Mouse (Mus musculus): ENCODE measurements at regions not wholly inside any gene's neighbourhood (a gene's known extent, or its start where the extent isn't known, plus 50 kb on each side); places are given as distances from the start of the nearest gene placed in this dataset.

DNA sequence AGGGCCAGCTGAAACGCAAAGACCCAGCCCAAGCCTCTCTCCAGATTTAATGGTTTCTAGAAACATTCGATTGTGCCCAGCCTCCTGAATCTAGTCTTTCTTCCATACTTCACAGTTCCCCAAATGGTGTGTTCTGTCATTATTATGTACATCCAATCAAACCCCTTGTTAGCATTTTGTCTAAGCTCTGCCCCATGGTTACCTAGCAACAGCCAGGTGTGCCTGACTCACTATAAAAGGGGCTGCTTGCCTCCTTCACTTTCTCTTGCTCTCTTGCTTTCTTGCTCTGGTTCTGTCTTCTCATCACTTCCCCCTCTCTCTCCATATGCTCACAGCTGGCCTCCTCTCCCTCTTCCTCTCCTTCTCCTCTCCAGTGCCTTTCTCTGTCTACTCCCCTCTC lies 217.8 kb downstream of the Phlda1 start:
- Histone ChIP-seq H3K9ac (replicated peaks; ENCODE audit: low read length) (no peak overlapping the region), H3K4me3 (ENCODE audit: low read length) (no peak overlapping the region), H3K4me2 (replicated peaks; ENCODE audit: low read depth, low read length) (no peak overlapping the region), H3K4me1 (ENCODE audit: insufficient read depth, low read length) (0 out of 2 replicates have a peak, but pooled peaks cover 2% of the 10 kb centered on the region), H3K36me3 (ENCODE audit: insufficient read depth, low read length) (no peaks in the 10 kb centered on the region), H3K27me3 (ENCODE audit: insufficient read depth, low read length) (no peaks in the 10 kb centered on the region), H3K9me3 (ENCODE audit: low read length) (no peaks in the 10 kb centered on the region), H3K27ac (ENCODE audit: low read length) (no peak overlapping the region)
- 84% methylated on average over 2 of the region's 2 CpGs for WGBS
- no peak for ATAC-seq (ENCODE audit: low FRiP score, low TSS enrichment)

DNA sequence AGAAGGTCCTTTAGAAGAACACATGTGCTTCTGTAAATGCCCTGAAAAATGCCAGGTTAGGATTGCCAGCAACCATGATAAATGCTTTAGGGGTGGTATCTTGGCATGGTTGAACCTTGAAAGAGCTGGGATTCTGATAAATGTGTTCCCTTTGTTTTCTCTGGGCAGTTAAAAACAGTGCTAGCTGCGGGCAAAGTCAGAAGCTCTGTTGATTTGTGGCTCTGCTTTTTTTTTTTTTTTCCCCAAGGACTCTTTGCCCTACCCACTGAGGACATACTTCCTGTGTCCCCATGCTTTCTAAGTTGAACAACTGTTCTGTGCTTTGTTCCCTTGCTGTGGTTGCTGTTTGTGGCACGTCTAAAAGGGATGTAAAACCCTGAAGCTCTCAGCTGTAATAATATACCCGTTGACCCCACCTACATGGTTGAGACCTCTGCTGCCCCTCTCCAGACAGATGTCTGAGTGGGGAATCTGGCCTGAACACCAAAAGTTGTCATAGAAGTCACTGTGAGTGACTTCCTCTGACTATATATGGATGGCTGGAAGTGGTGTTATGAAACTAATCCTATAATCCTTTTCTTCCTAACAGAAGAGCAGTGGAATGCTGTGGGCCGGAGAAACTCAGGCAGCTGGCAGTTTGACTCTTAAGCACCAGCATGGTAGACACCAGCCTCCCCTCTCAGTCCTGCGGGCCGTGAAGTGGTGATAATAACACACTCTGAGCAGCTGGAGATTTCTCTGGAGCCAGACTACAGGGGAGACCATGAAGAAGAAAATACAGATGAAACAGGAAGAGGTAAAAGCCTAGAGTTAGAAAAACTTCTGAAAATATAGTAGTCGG lies 218.7 kb downstream of the Phlda1 start:
- Histone ChIP-seq H3K4me3 (ENCODE audit: low read length) (no peak overlapping the region), H3K27me3 (ENCODE audit: insufficient read depth, low read length) (no peaks in the 10 kb centered on the region), H3K9me3 (ENCODE audit: low read length) (no peaks in the 10 kb centered on the region), H3K4me1 (ENCODE audit: insufficient read depth, low read length) (no peaks in the 10 kb centered on the region), H3K4me2 (replicated peaks; ENCODE audit: low read depth, low read length) (no peak overlapping the region), H3K36me3 (ENCODE audit: insufficient read depth, low read length) (no peaks in the 10 kb centered on the region), H3K9ac (replicated peaks; ENCODE audit: low read length) (no peak overlapping the region), H3K27ac (ENCODE audit: low read length) (no peak overlapping the region)
- WGBS = 46% methylated on average over 7 of the region's 7 CpGs
- ATAC-seq (ENCODE audit: low FRiP score, low TSS enrichment) = 0 out of 2 replicates have a peak, but pooled peaks have one; percentile 9

DNA sequence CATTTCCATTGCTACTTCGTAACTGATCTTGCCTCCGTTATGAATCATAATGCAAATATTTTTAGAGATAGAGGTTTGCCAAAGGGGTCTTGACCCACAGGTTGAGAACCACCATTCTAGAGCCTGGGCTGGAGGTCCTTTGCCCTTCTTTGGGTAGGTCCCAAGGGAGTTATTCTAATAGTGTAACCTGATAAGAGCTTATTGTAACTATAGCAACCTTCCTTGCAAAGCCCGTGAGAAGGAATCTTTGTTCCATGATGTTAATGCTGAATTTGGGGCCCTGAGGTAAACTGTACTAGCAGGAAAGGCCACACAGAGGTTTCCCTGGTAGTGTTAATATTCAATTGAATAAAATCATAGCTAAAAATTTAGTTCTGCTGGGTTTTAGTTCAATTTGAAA lies 229.9 kb downstream of the Phlda1 start:
- Histone ChIP-seq H3K36me3 (ENCODE audit: insufficient read depth, low read length) (no peaks in the 10 kb centered on the region), H3K4me1 (ENCODE audit: insufficient read depth, low read length) (peaks cover 14% of the 10 kb centered on the region), H3K4me2 (replicated peaks; ENCODE audit: low read depth, low read length) (no peak overlapping the region), H3K9me3 (ENCODE audit: low read length) (peaks cover 2% of the 10 kb centered on the region; the same call in 1 of the 2 replicates), H3K27ac (ENCODE audit: low read length) (no peak overlapping the region), H3K27me3 (ENCODE audit: insufficient read depth, low read length) (no peaks in the 10 kb centered on the region), H3K4me3 (ENCODE audit: low read length) (no peak overlapping the region), H3K9ac (replicated peaks; ENCODE audit: low read length) (no peak overlapping the region)
- ATAC-seq (ENCODE audit: low FRiP score, low TSS enrichment) = no peak
- 55% methylated on average over 3 of the region's 3 CpGs for WGBS

DNA sequence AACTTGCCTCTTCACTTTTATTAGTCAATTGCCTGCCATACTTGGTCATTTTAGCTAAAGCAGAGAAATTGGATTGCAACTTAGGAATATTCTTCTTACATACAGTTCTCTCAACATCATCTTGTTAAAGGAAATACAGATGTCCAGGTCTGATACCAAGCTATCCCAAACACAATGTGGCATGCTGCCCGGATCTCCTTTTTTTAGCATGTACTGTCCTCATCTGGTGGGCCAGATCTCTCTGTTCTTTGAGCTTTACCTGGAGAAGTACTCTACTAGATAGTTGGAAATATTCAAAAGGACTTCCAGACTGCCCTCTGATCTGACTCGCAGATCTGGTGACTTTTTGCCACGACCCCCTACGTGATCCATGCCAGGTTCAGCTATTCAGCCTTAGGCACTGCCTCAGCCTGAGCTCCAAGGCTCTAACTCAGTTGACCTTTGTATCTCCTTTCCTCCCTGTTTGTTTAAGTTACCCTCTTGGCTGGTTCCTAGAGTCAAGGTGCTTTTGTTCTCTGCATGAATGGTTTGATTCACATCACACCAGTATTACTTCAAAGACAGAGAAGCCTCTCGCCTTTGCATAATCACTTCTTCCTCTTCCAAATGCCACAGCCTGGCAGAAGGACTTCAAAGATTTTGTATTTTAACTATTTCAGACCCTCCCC lies 232.9 kb upstream of the Krr1 start:
- H3K9ac ChIP-seq (replicated peaks; ENCODE audit: low read length) = no peak overlapping the region
- H3K9me3 ChIP-seq (ENCODE audit: low read length) = no peaks in the 10 kb centered on the region
- ATAC-seq (ENCODE audit: low FRiP score, low TSS enrichment) = peak; percentile 64; the same call in 1 of the 2 replicates
- no peak overlapping the region for H3K4me2 ChIP-seq (replicated peaks; ENCODE audit: low read depth, low read length)
- H3K27me3 ChIP-seq (ENCODE audit: insufficient read depth, low read length) = no peaks in the 10 kb centered on the region
- H3K36me3 ChIP-seq (ENCODE audit: insufficient read depth, low read length) = no peaks in the 10 kb centered on the region
- H3K27ac ChIP-seq (ENCODE audit: low read length) = peak overlapping the region; percentile 53
- no peak overlapping the region for H3K4me3 ChIP-seq (ENCODE audit: low read length)
- peaks cover 28% of the 10 kb centered on the region for H3K4me1 ChIP-seq (ENCODE audit: insufficient read depth, low read length)
- 31% methylated on average over 5 of the region's 5 CpGs for WGBS

DNA sequence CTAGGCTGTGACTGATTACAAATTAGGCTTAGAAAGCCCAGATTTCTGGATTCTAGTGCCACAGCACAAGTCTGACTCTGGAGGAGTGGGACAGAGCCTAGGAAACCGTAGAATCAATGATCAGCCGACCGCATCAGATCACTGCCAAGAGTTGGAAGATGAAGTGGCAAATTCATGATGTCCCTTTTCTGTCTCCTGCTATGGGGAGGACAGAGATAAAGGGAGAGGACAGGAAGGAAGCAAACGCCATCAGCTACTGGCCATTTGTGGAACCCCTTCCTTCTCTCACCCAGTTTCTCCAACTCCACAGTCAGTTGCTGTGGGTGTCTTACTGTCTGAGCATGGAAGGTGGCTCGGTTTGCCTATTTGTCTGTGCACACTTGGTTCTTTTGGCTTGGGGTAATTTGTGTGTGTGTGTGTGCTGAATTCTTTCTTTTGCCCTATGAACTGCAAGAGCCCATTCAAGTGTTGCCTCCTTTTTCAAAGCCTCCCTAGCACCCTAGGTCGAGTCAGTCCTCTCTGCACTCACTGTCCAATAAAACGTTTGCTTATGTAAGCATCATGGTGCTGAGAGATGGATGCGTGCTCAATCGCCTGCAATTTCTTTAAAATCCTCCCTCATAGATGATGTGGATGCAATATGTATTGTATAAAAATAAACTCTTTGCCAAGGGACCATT lies 231.7 kb upstream of the Krr1 start:
- ATAC-seq (ENCODE audit: low FRiP score, low TSS enrichment) = no peak
- Histone ChIP-seq H3K36me3 (ENCODE audit: insufficient read depth, low read length) (no peaks in the 10 kb centered on the region), H3K4me2 (replicated peaks; ENCODE audit: low read depth, low read length) (no peak overlapping the region), H3K9ac (replicated peaks; ENCODE audit: low read length) (no peak overlapping the region), H3K4me1 (ENCODE audit: insufficient read depth, low read length) (peaks cover 28% of the 10 kb centered on the region), H3K27ac (ENCODE audit: low read length) (peak overlapping the region; percentile 48; the same call in 1 of the 2 replicates), H3K27me3 (ENCODE audit: insufficient read depth, low read length) (no peaks in the 10 kb centered on the region), H3K9me3 (ENCODE audit: low read length) (no peaks in the 10 kb centered on the region), H3K4me3 (ENCODE audit: low read length) (no peak overlapping the region)
- 47% methylated on average over 9 of the region's 9 CpGs for WGBS

DNA sequence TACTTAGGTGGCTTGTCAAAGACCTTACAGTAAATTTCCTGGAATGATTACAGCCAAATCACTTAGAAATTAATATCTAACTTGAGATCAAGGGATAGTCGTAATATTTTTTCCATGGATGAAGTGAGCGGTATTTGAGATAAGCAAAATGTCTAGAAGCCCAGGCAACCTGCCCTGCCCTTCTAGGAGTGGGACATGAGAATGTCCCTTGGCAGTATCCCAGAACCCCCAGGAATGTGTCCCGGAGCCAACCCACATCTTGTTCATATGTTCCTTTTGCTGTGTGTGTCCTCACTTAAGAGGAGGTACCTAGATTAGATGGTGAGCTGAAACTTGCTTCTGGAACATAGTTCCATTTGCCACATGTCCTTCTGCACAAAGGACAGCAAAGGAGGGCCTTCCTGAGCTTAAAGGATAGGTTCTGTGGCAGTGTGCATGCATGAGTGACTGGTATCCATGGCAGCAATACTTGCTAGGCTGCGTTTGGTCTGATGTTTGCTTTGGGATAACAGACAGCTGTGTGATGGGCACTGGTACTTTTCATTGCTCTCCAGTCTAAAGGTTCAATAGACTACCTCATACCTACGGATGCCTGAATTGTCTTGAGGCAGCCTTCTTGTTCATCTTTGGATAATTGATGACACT lies 231.0 kb upstream of the Krr1 start:
- Histone ChIP-seq H3K4me2 (replicated peaks; ENCODE audit: low read depth, low read length) (no peak overlapping the region), H3K27me3 (ENCODE audit: insufficient read depth, low read length) (no peaks in the 10 kb centered on the region), H3K36me3 (ENCODE audit: insufficient read depth, low read length) (no peaks in the 10 kb centered on the region), H3K9me3 (ENCODE audit: low read length) (no peaks in the 10 kb centered on the region), H3K27ac (ENCODE audit: low read length) (no peak overlapping the region), H3K4me1 (ENCODE audit: insufficient read depth, low read length) (peaks cover 28% of the 10 kb centered on the region), H3K4me3 (ENCODE audit: low read length) (no peak overlapping the region), H3K9ac (replicated peaks; ENCODE audit: low read length) (no peak overlapping the region)
- 64% methylated on average over 5 of the region's 5 CpGs for WGBS
- peak; percentile 62 for ATAC-seq (ENCODE audit: low FRiP score, low TSS enrichment)

DNA sequence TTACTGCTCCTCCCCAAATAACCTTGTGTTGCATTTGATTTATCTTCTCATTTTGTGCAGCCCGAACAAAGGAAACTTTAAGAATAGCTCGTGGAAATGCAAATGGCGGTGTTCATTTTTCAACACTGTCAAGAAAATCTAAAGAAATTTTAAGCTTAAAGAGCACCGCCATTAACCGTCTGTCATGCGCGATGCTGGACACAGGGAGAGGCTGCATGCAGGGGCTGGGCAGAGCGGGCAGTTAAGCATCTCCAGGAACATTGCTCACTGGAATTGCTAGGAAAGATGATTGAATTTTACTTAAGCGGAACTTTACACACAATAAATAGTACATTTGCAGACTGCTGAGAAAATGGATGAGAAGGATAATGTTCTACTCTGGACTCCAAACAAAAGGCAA lies 229.2 kb upstream of the Krr1 start:
- ATAC-seq (ENCODE audit: low FRiP score, low TSS enrichment) = no peak
- no peaks in the 10 kb centered on the region for H3K27me3 ChIP-seq (ENCODE audit: insufficient read depth, low read length)
- H3K4me2 ChIP-seq (replicated peaks; ENCODE audit: low read depth, low read length) = no peak overlapping the region
- no peaks in the 10 kb centered on the region for H3K9me3 ChIP-seq (ENCODE audit: low read length)
- H3K36me3 ChIP-seq (ENCODE audit: insufficient read depth, low read length) = no peaks in the 10 kb centered on the region
- H3K4me3 ChIP-seq (ENCODE audit: low read length) = no peak overlapping the region
- no peak overlapping the region for H3K9ac ChIP-seq (replicated peaks; ENCODE audit: low read length)
- WGBS = 52% methylated on average over 9 of the region's 9 CpGs
- H3K27ac ChIP-seq (ENCODE audit: low read length) = no peak overlapping the region
- H3K4me1 ChIP-seq (ENCODE audit: insufficient read depth, low read length) = peaks cover 28% of the 10 kb centered on the region

DNA sequence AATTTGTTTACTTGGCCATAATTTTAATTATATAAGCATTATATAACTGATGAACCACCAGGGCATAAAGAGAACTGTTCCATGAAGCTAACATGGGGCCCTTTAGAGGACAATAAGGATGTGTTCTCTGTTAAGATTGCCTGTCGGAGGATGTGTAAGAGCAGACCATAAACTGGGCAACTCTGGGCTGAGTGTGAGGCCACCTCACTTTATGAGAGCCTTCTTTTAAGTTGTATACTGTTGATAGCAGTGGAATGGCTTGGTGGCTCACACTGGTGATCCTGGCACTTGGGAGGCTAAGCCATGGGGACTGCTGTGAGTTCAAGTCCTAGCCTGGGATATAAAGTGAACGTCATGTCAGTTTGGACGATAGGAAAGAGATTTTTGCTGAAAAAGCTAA lies 227.3 kb upstream of the Krr1 start:
- Histone ChIP-seq H3K27me3 (ENCODE audit: insufficient read depth, low read length) (no peaks in the 10 kb centered on the region), H3K4me1 (ENCODE audit: insufficient read depth, low read length) (peaks cover 23% of the 10 kb centered on the region), H3K4me2 (replicated peaks; ENCODE audit: low read depth, low read length) (no peak overlapping the region), H3K36me3 (ENCODE audit: insufficient read depth, low read length) (no peaks in the 10 kb centered on the region), H3K9me3 (ENCODE audit: low read length) (no peaks in the 10 kb centered on the region), H3K9ac (replicated peaks; ENCODE audit: low read length) (no peak overlapping the region), H3K27ac (ENCODE audit: low read length) (no peak overlapping the region), H3K4me3 (ENCODE audit: low read length) (no peak overlapping the region)
- ATAC-seq (ENCODE audit: low FRiP score, low TSS enrichment) = no peak
- WGBS = 90% methylated on average over 3 of the region's 3 CpGs

DNA sequence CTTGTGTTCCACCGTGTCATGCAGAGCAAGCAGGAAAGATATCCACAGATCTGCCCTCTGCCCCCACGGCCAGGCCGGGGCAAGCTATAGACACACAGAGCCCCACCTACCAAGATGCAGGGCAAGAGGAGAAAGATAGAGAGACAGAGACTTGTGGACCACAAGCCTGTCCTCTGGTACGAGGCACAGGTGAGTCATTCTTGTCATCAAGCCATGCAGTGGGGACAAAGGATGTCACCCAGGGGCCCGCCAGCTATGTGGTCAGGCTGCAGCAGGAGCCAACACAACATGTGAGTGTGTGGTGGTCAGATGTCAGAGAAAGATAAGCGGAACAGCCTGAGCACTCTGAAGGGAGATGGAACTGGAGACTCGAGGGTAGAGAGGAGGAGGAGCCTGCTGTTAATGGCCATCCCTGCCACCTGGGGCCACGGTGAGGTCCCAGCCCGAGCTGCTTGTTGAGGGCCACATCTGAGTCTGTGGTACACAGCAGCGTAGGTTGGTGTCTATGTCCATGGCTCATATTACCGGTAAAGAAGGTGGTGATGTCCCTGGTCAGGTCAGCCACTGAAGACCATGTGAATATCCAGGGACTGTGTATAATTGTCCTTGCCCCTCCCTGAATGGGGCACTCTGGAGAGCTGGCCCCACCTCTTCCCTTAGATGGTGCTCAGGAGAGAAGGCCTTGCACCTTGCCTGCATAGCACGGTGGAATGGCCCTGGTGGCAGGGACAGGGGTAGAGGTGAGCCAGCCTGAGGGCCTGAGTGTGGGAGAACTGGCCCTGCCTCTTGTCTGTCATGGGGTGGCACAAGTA lies 226.2 kb upstream of the Krr1 start:
- 67% methylated on average over 12 of the region's 12 CpGs for WGBS
- no peak overlapping the region for H3K27ac ChIP-seq (ENCODE audit: low read length)
- peak; percentile 28; the same call in 1 of the 2 replicates for ATAC-seq (ENCODE audit: low FRiP score, low TSS enrichment)

More for the DNA sequence above, 226.2 kb upstream of the Krr1 start:
- H3K27me3 ChIP-seq (ENCODE audit: insufficient read depth, low read length) = no peaks in the 10 kb centered on the region
- H3K4me1 ChIP-seq (ENCODE audit: insufficient read depth, low read length) = peaks cover 12% of the 10 kb centered on the region; the same call in 1 of the 2 replicates
- H3K4me3 ChIP-seq (ENCODE audit: low read length) = no peak overlapping the region
- no peak overlapping the region for H3K4me2 ChIP-seq (replicated peaks; ENCODE audit: low read depth, low read length)
- no peaks in the 10 kb centered on the region for H3K9me3 ChIP-seq (ENCODE audit: low read length)
- no peak overlapping the region for H3K9ac ChIP-seq (replicated peaks; ENCODE audit: low read length)
- H3K36me3 ChIP-seq (ENCODE audit: insufficient read depth, low read length) = no peaks in the 10 kb centered on the region

Data from kidney, embryonic 16.5 days (tissue).